Mouse (Mus musculus) gastrocnemius, postnatal 14 days (tissue): ENCODE measurements at regions not wholly inside any gene's neighbourhood (a gene's known extent, or its start where the extent isn't known, plus 50 kb on each side); places are given as distances from the start of the nearest gene placed in this dataset.

ENCODE experiments used
- DNase-seq: peaks from one replicate; pipeline ENCODE4 v3.0.0; 2021; ENCODE audit warnings: mixed read lengths
- intact Hi-C: fragments of 180-260 bp; cut with DNase I; formaldehyde crosslinking; loops from one replicate; pipeline ENCODE4 v1.15.1; 2025; ENCODE audit warnings: low total_unique reads

GRCm38 (mm10) chr13:19523686-19524085, 96.0 kb downstream of the Epdr1 start:
- DNase-seq: no peak
- intact Hi-C loops: no loop called here

GRCm38 (mm10) chr13:19517938-19518777, 101.6 kb downstream of the Epdr1 start:
- DNase-seq: no peak
- intact Hi-C loops: no loop called here

- DNase-seq: no peak
- intact Hi-C loops: no loop called here
Observed at GRCm38 (mm10) chr13:19514844-19515555, 104.7 kb downstream of the Epdr1 start.

GRCm38 (mm10) chr13:19506543-19506942, 110.9 kb upstream of the Stard3nl start:
- DNase-seq: no peak
- intact Hi-C loops: no loop called here

- intact Hi-C loops: no loop called here
- no peak for DNase-seq
Observed at GRCm38 (mm10) chr13:19504241-19504640, 108.6 kb upstream of the Stard3nl start.

- no peak for DNase-seq
- intact Hi-C loops: no loop called here
Observed at GRCm38 (mm10) chr13:19482198-19482597, 86.6 kb upstream of the Stard3nl start.

- intact Hi-C loops: no loop called here
- no peak for DNase-seq
Observed at GRCm38 (mm10) chr13:19474041-19474440, 78.4 kb upstream of the Stard3nl start.

GRCm38 (mm10) chr13:19470729-19471128, 75.1 kb upstream of the Stard3nl start:
- no peak for DNase-seq
- intact Hi-C loops: no loop called here

GRCm38 (mm10) chr13:19466722-19467384, 71.3 kb upstream of the Stard3nl start:
- intact Hi-C loops: no loop called here
- peak; percentile 5 for DNase-seq

GRCm38 (mm10) chr13:19462966-19463365, 67.4 kb upstream of the Stard3nl start:
- intact Hi-C loops: no loop called here
- no peak for DNase-seq

- no peak for DNase-seq
- intact Hi-C loops: no loop called here
Observed at GRCm38 (mm10) chr13:19449387-19449786, 53.8 kb upstream of the Stard3nl start.
